Mouse (Mus musculus): ENCODE data around the gene Abtb2. TPM values are rescaled to one million over a fixed set of nuclear protein-coding genes. Genes with fewer than 3 reads are reported as not detected.

The Abtb2 gene
- polyA plus RNA-seq, 1 experiment, result 16.0 TPM

GRCm38 (mm10) chr2:103564427-103565023, 1.6 kb upstream of the Abtb2 start:
- H3K27me3 ChIP-seq (ENCODE audit: control insufficient read depth, insufficient read depth, low read length), result no peaks in the 10 kb centered on the region
- no peak for DNase-seq
- 11% methylated on average over 8 of the region's 8 CpGs for WGBS
- no peak overlapping the region for H3K27ac ChIP-seq (ENCODE audit: insufficient read depth, low read length)
- H3K4me1 ChIP-seq (ENCODE audit: control insufficient read depth, insufficient read depth, low read length), result no peaks in the 10 kb centered on the region
- TF ChIP-seq CTCF (IDR thresholded peaks at IDR 0.05; ENCODE audit: borderline replicate concordance, insufficient read depth, low read depth, low read length) (peak; percentile 41; the same call in 1 of the 2 replicates), POLR2A (IDR thresholded peaks at IDR 0.05; ENCODE audit: borderline replicate concordance, insufficient read depth, low read length) (no peak)
- no peak overlapping the region for H3K4me3 ChIP-seq (replicated peaks; ENCODE audit: insufficient read depth, low read depth, low read length)

- 1% methylated on average over 22 of the region's 22 CpGs for WGBS
Observed at GRCm38 (mm10) chr2:103565171-103565591, 929 bp upstream of the Abtb2 start.

GRCm38 (mm10) chr2:103566423-103566712, 258 bp downstream of the Abtb2 start:
- no peak for DNase-seq
- Histone ChIP-seq H3K27ac (ENCODE audit: insufficient read depth, low read length) (no peak overlapping the region), H3K4me3 (replicated peaks; ENCODE audit: insufficient read depth, low read depth, low read length) (peak overlapping the region; percentile 41), H3K27me3 (ENCODE audit: control insufficient read depth, insufficient read depth, low read length) (no peaks in the 10 kb centered on the region), H3K4me1 (ENCODE audit: control insufficient read depth, insufficient read depth, low read length) (no peaks in the 10 kb centered on the region)
- TF ChIP-seq CTCF (IDR thresholded peaks at IDR 0.05; ENCODE audit: borderline replicate concordance, insufficient read depth, low read depth, low read length), result no peak
- no peak for TF ChIP-seq POLR2A (IDR thresholded peaks at IDR 0.05; ENCODE audit: borderline replicate concordance, insufficient read depth, low read length)
- WGBS, result under 1% methylated on average over 39 of the region's 40 CpGs

More at GRCm38 (mm10) chr2:103565171-103565591, 929 bp upstream of the Abtb2 start:
- Histone ChIP-seq H3K27me3 (ENCODE audit: control insufficient read depth, insufficient read depth, low read length) (no peaks in the 10 kb centered on the region), H3K27ac (ENCODE audit: insufficient read depth, low read length) (no peak overlapping the region), H3K4me3 (replicated peaks; ENCODE audit: insufficient read depth, low read depth, low read length) (peak overlapping the region; percentile 45), H3K4me1 (ENCODE audit: control insufficient read depth, insufficient read depth, low read length) (no peaks in the 10 kb centered on the region)
- no peak for TF ChIP-seq POLR2A (IDR thresholded peaks at IDR 0.05; ENCODE audit: borderline replicate concordance, insufficient read depth, low read length)
- DNase-seq, result peak; percentile 26 to 40

GRCm38 (mm10) chr2:103566713-103567521, 807 bp downstream of the Abtb2 start:
- Histone ChIP-seq H3K27ac (ENCODE audit: insufficient read depth, low read length) (no peak overlapping the region), H3K4me1 (ENCODE audit: control insufficient read depth, insufficient read depth, low read length) (no peaks in the 10 kb centered on the region), H3K27me3 (ENCODE audit: control insufficient read depth, insufficient read depth, low read length) (no peaks in the 10 kb centered on the region), H3K4me3 (replicated peaks; ENCODE audit: insufficient read depth, low read depth, low read length) (peak overlapping the region; percentile 41)
- DNase-seq, result peak; percentile 33 to 52
- WGBS, result under 1% methylated on average over 79 of the region's 79 CpGs
- TF ChIP-seq POLR2A (IDR thresholded peaks at IDR 0.05; ENCODE audit: borderline replicate concordance, insufficient read depth, low read length), result no peak
- TF ChIP-seq CTCF (IDR thresholded peaks at IDR 0.05; ENCODE audit: borderline replicate concordance, insufficient read depth, low read depth, low read length), result no peak

GRCm38 (mm10) chr2:103568161-103568560, 2.1 kb downstream of the Abtb2 start:
- Histone ChIP-seq H3K27me3 (ENCODE audit: control insufficient read depth, insufficient read depth, low read length) (no peaks in the 10 kb centered on the region), H3K27ac (ENCODE audit: insufficient read depth, low read length) (no peak overlapping the region), H3K4me3 (replicated peaks; ENCODE audit: insufficient read depth, low read depth, low read length) (peak overlapping the region; percentile 16), H3K4me1 (ENCODE audit: control insufficient read depth, insufficient read depth, low read length) (no peaks in the 10 kb centered on the region)
- 35% methylated on average over 7 of the region's 7 CpGs for WGBS
- TF ChIP-seq POLR2A (IDR thresholded peaks at IDR 0.05; ENCODE audit: borderline replicate concordance, insufficient read depth, low read length), result no peak
- no peak for TF ChIP-seq CTCF (IDR thresholded peaks at IDR 0.05; ENCODE audit: borderline replicate concordance, insufficient read depth, low read depth, low read length)
- DNase-seq, result no peak

GRCm38 (mm10) chr2:103569716-103570115, 3.6 kb downstream of the Abtb2 start:
- Histone ChIP-seq H3K4me3 (replicated peaks; ENCODE audit: insufficient read depth, low read depth, low read length) (no peak overlapping the region), H3K4me1 (ENCODE audit: control insufficient read depth, insufficient read depth, low read length) (no peaks in the 10 kb centered on the region), H3K27me3 (ENCODE audit: control insufficient read depth, insufficient read depth, low read length) (no peaks in the 10 kb centered on the region), H3K27ac (ENCODE audit: insufficient read depth, low read length) (no peak overlapping the region)
- WGBS, result 61% methylated on average over 1 of the region's 1 CpGs
- no peak for TF ChIP-seq POLR2A (IDR thresholded peaks at IDR 0.05; ENCODE audit: borderline replicate concordance, insufficient read depth, low read length)
- TF ChIP-seq CTCF (IDR thresholded peaks at IDR 0.05; ENCODE audit: borderline replicate concordance, insufficient read depth, low read depth, low read length), result no peak
- DNase-seq, result no peak

- DNase-seq, result no peak
- no peak overlapping the region for H3K4me3 ChIP-seq (replicated peaks; ENCODE audit: insufficient read depth, low read depth, low read length)
- no peaks in the 10 kb centered on the region for H3K27me3 ChIP-seq (ENCODE audit: control insufficient read depth, insufficient read depth, low read length)
- TF ChIP-seq CTCF (IDR thresholded peaks at IDR 0.05; ENCODE audit: borderline replicate concordance, insufficient read depth, low read depth, low read length) (no peak), POLR2A (IDR thresholded peaks at IDR 0.05; ENCODE audit: borderline replicate concordance, insufficient read depth, low read length) (no peak)
- no peaks in the 10 kb centered on the region for H3K4me1 ChIP-seq (ENCODE audit: control insufficient read depth, insufficient read depth, low read length)
- 90% methylated on average over 2 of the region's 2 CpGs for WGBS
- no peak overlapping the region for H3K27ac ChIP-seq (ENCODE audit: insufficient read depth, low read length)
Observed at GRCm38 (mm10) chr2:103572354-103572753, 6.2 kb downstream of the Abtb2 start.

- Histone ChIP-seq H3K27me3 (ENCODE audit: control insufficient read depth, insufficient read depth, low read length) (no peaks in the 10 kb centered on the region), H3K4me1 (ENCODE audit: control insufficient read depth, insufficient read depth, low read length) (no peaks in the 10 kb centered on the region), H3K27ac (ENCODE audit: insufficient read depth, low read length) (no peak overlapping the region), H3K4me3 (replicated peaks; ENCODE audit: insufficient read depth, low read depth, low read length) (no peak overlapping the region)
- TF ChIP-seq POLR2A (IDR thresholded peaks at IDR 0.05; ENCODE audit: borderline replicate concordance, insufficient read depth, low read length), result no peak
- TF ChIP-seq CTCF (IDR thresholded peaks at IDR 0.05; ENCODE audit: borderline replicate concordance, insufficient read depth, low read depth, low read length), result no peak
- 93% methylated on average over 3 of the region's 3 CpGs for WGBS
- no peak for DNase-seq
Observed at GRCm38 (mm10) chr2:103576371-103576770, 10.3 kb downstream of the Abtb2 start.

Measured in cerebellum, adult 2 months (tissue).